Mouse (Mus musculus): ENCODE results near the gene Mapkap1.

DNA sequence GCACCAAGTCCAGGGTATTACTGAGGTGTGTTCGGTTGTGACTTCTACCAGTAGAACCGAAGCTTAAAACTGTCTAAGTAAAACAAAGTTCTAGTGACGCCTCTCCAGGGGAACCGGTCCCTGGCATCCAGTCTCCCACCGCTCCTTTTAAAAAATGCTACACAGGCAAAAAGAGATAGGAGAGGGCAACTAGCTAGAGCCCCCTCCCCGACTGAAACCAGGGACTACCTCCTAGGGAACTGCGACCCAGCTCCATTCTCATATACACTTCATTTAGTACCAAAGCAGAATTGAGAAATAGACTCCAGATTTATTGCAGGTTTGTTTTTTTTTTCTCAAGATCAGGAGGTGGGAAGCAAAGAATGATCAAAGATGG lies 36.2 kb upstream of the Mapkap1 start:
- TF ChIP-seq CTCF (conservative IDR thresholded peaks at IDR 0.05; ENCODE audit: insufficient read depth, insufficient read length, low read depth, low read length) (no peak), POLR2A (IDR thresholded peaks at IDR 0.05; ENCODE audit: low read depth, low read length) (no peak)
